Mouse (Mus musculus) erythroblast, embryonic 14.5 days (primary cell): Measurements from ENCODE around the gene Retreg3.

Source experiments
- GATA1 ChIP-seq: IDR thresholded peaks from 2 replicates; pipeline ENCODE4 v1.6.1; 2012; ENCODE audit warnings: low read length, inconsistent platforms, mixed read lengths
- TAL1 ChIP-seq: IDR thresholded peaks from 3 replicates; pipeline ENCODE4 v1.6.1; 2012; ENCODE audit warnings: low read length, inconsistent platforms, mixed read lengths

DNA sequence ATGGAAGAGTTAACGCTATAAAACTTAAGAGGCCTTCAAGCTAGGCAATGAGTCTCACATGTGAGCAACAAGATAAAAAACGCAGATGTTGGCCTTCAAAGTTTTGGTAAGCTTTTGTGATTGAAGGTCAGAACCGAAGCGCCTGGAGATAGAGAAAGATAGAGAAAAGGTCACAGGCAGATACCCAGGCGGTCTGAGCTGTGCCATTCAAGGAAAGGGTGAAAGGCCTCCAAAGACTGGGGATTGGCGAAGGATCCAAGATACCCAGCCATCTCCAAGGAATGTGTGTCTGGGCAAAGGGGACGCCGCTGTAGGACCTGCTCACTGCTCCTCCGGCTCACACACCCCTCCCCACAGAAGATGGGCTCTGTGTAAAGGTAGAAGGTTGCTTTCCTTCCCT lies 54.7 kb downstream of the Retreg3 start:
- no peak for TF ChIP-seq GATA1
- no peak for TF ChIP-seq TAL1
